Mouse (Mus musculus): ENCODE measurements around the gene Nell2.
"Not testable (repeated sequence)": the region's sequence is repeated elsewhere in the genome, so short reads cannot be mapped to it uniquely, and the experiment has no call there.

Gene Nell2

DNA sequence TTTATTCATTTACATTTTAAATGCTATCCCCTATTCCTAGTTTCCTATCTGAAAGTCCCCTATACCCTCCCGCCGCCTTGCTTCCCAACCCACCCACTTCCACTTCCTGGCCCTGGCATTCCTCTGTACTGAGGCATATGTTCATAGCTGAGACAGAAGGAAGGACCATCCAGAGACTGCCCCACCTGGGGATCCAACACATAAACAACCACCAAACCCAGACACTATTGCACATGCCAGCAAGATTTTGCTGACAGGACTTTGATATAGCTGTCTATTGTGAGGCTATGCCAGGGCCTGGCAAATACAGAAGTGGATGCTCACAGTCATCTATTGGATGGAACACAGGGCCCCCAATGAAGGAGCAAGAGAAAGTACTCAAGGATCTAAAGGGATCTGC lies 291.3 kb downstream of the Nell2 start:
- not testable (repeated sequence) for DNase-seq

DNA sequence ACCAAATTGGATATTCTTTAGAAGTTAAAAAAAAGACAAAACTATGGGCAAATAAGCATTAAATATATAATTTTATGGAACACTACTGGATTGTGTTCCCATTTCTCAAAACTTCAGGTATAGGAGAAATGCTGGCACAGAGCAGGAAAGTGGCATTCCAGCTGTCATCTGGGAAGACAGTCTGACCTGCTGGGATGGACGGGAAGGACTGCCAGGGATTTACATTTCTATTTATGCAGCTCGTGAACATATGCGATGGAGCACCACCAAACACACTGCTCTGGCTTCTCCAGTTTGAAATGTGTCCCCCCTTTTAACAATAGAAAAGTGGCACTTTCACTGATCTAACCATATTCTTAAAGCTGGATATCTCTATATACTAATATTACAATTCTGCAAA lies 291.9 kb downstream of the Nell2 start:
- no peak for DNase-seq

DNA sequence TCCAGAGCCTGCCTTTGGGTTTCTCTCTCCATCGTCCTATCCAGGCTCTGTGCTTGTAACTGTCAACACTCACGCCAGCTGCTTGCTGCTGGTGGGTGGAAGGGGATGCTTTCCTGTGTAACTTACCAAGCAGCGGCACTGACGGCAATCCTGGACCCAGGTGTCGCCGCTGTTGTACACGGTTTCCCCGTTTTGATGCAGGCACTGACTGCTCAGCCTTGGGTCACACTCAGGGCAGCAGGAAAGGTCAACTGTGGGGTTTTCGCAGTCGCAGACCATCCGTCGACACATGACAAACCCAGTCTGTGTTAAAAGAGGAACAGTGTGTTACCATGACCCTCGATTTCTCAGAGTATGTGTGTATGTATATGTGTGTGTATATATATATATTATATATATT lies 297.2 kb downstream of the Nell2 start:
- no peak for DNase-seq

DNA sequence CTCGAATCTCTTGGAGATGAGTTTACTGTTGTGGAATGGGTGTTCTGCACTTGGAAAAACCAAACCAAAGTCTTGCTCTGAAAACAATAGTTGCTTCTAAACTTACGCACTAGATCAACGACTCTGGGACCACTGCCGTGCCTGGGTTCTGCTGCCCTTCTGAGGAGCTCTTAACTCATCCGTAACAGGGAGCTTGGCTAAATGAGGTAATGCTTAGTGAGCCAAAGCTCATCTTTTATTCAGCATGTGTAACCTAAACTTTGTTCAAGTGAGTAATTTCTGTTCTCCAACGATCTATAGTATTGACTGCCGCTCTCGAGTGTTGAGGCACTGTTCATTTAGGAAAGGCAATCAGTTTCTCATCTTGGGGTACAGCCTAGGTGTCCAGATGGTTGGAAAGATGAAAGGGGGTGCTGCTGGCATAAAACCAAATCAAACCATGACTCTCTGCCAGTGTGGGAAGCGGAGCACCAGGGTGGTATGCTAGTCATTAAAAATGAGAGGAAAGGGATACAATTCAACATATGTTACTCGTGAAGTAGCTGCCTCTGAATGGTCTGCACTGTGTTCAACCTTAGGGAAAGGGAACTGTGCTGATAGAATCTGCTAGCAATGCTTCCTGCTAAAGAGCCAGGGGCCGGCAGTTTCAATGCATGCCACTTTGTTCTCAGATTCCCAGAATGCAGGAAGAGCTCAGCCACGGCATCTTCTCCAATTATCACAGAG lies 311.6 kb downstream of the Nell2 start:
- DNase-seq: no peak

DNA sequence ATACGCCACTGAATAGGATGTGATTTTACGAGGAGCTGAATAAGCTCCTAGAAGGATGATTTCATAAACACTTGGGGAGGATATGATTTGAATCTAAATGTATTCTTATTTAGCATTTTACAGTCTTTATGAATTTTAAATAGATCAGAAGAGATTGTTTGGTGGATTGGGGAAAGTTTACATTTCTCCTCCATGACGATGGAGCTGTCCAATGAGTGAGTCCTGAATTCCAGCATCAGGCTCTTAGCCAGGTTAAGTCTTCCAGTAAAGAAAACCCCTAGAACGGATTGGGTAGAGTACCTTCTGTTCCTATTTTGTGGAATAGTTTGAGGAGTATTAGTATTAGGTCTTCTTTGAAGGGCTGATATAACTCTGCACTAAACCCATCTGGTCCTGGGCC lies 317.8 kb downstream of the Nell2 start:
- no peak for DNase-seq

DNA sequence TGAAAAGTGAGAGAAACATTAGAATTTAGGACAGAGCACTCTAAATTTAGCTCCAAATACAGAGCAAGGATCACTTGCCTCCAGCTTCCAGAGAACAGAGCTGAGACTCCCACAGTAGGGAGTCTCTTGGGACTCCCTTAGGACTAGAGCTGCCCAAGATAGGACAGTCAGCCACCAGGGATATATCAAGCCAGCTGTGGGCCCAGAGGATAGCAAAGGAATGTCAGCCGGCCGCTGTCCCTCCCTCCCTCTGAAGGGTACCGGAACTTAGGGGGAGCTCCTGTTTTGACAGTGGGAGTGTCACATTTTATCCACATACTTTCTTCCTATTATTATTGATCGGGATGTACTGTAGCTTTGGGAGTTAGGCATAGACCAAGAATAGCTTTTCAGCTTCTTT lies 319.2 kb downstream of the Nell2 start:
- DNase-seq: no peak

DNA sequence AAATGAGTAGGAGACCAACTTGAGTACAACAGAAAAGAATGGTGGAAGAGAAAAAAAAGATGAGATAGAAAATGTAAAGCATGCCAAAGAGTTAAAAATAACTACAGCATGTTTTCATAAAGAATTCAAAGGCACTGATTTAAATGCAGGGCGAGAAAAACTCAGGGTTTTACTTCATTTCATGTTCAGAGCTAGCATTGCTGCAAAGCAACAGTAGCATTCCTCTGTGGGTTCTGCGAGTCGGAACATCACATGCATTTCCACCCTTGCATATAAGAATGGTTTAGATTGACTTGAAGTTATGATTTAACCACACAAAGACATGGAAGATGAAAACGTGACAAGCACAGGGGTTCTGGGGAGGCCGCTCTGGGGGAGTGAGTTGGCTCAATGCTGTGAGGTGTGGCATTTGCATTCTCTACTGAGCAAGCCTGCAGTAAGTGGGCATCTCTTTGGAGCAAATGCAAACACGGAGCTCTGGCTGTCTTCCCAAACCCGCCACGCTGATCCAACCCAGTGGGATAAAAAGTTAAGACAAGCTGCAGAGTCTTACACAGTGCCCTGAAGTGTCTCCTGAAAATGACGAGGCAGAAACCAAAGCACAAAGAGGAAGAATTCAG lies 334.6 kb downstream of the Nell2 start:
- no peak for DNase-seq

DNA sequence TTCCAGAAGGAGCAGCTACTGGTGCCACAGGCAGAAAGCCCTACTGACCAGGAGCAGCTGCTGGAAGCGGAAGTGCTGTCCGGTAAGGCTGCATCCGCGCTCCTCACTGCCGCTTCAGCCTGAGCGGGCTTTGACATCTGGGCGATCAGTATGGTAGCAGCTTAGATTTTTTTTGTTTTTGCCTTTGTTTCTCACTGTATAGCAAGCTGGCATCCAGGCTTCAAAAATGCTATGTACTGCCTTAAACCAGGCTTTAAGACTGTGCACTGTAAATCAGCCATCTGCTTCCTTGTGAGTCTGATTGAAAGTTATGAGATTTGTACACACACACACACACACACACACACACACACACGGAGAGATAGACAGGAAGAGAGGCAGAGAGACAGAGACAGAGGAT lies 335.4 kb downstream of the Nell2 start:
- DNase-seq: no peak

DNA sequence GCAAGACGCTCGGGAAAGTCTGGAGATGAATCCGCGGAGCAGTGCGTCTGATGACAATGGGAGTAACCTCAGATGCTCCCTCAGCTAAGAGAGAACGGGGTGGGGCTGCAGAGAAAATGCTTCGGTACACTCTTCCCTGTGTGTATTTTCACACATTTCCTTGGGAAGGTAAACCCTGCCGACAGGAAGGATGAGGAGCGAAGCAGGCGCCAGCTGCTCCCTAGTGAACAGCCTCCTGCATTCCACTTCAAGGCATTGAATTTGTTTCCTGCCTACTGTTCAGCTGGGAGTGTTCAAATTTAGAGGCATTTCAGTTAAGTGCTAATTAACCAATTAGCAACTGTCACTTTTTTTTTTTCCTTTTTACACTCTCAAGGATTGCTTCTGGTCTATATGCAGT lies 342.1 kb downstream of the Nell2 start:
- DNase-seq: no peak

DNA sequence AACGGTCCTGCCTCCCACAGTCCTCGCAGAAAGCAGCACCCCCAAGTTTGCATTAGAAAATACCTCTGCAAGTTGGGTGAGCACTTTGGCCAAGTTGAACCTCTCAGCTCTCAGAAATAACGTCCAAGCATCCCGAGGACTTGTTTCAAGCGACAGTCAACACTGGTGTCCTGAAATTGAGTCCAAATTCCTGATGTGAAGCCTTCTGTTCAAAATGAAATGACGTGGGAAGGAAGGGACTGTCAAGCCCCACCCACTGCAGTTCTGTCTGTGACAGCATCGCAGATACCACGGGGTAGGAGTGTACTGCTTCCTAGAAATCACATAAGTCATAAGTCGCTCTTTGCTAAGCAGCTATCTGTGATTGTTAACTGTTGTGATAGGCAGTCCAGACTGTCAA lies 342.9 kb downstream of the Nell2 start:
- DNase-seq: no peak

DNA sequence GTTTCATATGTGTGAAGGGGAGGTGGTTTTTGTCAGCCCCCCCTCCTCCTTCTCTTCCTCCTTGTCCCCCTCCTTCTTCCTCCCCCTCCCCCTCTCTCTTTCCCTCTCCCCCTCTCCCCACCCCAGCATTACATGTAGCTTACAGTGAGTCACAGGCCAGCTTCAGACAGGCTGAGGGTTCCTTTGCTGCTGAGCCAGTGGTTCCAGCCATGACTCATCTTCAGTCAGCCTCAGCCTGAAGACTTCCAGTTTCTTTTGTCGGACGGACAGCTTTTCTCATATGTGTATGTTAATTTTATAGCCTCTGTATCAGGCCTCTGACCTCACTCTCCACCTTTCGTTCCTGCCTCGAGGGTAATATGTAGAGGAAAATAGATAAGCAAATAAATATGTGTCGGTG lies 344.9 kb downstream of the Nell2 start:
- DNase-seq: no peak

DNA sequence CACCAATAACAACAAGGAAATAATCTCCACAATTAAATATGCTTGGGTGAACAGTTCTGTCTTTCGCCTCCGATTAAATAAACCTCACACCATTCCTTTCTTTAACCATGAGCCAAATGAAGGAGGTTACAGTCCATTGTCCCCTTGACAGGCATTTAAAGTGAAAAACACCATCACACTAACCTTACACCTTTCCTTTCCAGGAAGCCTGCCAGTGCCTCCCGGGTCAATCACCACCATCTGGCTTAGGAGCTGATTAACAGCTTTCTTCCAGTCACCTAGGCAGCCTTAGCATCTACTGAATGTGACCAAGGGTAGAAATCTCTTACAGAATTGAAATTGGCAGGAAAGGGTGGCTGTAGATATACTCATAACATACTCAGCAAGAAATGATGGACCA lies 371.5 kb downstream of the Nell2 start:
- DNase-seq: no peak

DNA sequence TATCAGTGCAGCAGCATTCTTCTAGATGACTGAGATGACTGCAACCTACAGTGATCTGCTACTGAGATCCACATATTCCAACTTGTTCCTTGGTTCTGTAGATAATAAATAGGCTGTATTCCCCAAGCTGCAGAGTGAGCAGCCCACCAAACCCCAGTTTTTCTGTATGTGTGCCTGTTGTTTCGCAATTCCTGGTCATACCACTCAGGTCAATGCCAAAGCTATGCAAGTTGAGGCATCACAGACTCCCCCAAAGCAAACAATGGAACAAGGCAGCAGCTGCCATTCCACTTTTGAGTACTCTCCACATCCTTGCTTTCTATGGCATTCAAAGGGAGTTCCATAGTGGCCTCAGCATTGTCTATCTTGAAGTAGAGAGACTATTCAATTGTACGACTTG lies 383.2 kb downstream of the Nell2 start:
- no peak for DNase-seq

DNA sequence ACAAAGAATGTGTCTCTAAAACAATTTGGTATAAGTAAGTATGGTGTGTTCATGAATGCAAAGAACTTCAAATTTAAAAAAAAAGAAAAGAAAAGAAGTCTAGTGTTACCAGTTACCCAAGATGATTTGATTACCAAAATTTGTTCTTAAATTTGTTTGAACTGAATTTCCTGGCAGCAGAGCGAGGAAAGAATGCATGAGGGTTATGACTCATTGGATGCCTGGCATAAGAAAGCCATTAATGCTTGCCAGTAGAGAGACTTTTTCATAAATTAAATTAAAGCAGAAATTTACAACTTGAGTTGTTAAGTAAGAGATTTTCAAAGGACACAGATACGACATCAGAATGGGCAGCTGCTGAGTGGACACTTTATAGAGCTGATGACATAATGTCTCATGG lies 384.2 kb downstream of the Nell2 start:
- DNase-seq: no peak

DNA sequence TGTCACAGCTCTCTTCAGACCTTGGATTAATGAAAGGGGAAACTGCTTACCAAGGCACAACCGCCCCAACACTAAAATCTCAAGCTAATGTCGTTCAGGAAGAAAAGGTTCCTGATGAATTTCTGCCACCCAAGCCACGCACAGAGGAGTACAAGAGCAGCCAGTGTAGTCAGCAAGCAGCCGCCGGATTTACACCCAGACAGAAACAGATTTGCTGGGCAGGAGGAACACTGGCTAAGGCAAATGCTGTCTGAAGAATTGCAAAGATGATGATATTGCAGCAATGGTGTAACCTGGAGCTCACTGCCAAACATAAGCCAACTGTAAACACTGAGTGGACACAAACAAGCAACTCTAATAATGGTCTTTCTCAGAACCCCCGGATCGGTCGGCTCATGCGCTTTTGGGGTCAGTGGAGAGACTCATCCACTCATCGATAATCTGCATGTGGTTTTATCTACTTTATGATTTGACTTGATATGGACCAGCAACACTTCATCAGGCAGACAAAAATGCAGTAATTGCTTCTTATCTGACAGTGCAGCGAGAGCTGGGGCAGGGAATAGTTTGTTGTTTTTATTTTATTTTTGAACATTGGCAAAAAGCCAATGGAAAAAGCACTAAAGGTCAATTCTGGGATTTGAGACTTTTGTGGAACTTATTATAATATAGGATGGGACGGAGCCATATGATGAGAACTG lies 389.5 kb downstream of the Nell2 start:
- no peak for DNase-seq

DNA sequence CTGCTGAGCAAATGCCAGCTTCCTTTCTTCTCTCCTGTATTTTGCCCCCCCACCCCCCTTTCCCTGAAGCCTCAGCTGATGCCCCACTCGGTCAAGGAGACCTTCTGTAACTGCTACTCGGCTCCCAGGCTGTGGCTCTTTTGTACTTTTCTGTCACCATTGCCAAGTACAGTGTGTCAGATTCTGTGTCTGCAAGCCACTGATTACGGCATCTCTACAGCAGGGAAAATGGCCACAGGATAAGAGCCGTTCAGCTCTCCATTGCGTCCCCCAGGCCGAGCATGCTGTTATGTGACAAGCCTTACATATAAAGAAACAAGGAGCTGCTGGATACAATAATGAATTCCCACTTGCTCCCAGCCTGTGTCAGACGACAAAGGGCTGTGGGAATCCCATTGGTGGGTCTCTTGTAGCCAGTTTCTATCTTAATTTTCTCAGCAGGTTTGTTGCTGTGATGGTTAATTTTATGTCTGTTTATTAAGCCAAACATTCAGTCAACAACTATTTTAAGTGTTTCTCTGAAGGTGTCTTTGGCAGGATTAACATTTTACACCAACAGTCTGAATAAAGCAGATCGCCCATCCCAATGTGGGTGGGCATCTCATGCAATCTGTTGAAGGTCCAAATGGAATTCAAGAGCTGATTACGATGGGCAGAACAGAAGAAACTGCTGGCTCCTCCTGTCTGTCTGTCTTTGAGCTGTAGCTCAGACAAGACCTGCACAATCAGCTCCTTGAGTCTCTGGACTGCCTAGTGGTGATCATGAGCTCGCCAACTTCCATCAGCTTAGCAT lies 391.1 kb downstream of the Nell2 start:
- no peak for DNase-seq

DNA sequence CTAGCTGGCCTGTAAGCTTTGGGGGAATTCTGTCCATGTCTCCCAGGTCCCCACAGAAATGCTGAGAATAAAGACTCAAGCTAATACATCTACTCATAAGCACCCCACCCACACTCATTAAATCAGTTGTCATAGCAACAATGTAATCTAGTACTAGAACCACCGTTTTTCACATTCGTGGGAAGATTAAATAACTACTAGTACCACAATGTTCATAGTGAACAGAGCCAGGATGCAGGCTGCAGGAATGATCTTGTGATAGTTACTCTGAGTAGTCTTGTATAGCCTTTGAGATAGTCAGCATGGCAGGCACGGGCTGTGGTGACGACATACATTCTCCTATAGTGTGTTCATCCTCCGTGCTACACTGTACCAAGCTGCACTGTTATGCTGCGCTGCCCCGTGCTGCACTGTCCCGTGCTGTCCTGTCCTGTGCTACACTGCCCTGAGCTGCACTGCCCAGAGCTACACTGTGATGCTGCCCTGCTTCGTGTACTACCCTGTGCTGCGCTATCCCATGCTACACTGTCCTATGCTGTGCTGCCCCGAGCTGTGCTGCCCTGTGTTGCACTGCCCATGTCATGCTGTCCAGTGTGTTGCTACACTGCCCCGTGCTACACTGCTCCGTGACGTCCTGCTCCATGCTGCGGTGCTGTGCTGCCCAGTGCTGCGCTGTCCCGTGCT lies 392.3 kb downstream of the Nell2 start:
- DNase-seq: no peak

DNA sequence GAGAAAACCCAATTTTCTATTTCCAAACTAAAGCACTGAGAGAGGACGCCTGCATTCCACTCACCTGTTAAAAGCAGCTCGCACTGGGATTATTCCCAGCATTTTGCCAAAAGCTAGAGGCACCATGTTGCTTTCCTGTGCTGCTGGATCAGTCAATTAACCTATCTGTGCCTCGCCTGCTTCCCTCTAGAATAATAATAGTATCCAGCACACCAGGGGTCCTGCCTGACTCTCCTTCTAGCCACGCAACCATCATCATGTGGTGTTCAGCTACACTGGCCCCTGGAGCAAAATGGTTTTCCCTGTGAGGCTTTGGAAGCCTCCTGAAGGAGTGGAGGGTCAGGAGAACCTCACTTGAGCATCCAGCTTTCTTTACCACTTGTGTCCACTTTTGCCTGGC lies 397.0 kb downstream of the Nell2 start:
- no peak for DNase-seq

DNA sequence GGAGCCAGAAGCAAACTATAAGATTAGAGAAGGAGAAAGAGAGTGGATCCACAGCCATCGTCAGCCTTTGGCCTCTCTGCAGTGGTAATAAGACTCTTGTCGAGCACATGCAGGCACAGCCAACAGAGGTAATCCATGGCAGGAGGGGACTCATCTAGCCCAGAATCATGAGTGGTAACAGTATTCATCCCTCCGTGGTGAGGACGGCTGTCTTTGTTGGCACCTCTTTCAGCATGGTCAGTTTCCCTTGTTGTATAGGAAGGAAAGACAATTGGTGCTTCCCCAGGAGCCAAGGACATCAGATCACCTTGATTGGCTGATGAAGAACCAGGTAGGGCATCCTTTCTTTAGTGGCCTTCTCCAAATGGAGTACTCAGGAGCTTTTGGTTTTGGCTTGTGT lies 419.7 kb downstream of the Nell2 start:
- no peak for DNase-seq

DNA sequence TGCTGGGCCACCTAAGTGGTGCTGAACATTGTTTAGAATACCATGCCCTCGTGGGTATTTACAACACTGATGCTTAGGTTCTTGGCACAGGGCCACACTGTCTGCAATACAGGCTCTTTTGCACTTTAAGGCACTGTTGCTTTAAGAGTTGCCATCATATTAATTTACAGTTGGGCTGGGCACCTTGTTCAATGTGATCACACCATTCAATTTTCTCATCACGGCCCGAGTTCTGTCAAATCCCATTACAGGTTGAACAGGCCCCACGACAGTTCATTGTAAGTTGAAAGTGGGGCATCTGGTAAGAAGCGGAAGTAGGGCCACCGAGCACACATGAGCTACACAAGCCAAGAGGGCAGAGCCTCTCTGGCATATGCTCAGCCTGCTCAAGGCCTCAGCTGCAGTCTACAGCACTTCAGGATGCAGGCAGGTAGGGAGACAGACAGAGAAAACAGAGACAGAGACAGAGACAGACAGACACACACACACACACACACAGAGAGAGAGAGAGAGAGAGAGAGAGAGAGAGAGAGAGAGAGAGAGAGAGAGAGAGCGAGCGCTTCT lies 421.0 kb downstream of the Nell2 start:
- no peak for DNase-seq

DNA sequence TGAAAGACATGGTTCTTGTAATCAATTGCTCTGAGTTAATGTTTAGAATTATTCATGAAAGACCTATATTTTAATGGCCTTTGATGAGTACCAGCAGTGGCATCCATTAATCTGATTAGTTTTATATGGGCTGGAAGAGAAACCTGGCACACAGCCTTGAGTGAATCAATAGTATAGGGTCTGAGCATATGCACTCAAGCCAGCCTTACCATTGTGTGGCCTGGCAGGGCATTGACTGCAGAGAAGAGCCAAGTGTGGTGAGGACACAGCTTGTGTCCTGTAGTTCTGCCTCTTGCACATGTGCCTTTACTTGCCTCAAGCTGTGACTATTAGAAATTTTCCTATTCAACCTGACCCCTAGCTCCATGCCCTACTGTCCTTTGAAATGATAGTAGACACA lies 426.8 kb downstream of the Nell2 start:
- DNase-seq: no peak

DNA sequence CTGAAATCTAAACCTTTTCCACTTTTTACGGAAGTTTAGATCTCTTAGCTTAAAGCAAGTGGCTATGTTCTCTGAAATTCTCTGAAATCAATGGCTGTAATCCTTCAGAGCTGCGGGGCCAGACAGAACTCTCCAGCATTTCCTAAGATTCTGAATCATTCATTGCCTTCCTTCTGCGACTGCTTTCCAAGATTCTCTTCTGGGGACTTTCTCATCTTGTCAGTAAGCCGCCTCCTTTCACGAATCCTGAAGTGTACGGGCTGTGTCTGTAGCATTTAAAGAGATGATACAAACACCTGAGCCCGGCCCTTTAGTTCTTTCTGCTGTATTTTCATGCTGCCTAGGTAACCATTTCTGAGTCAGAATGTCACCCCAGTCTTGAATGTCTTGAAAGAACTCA lies 428.2 kb downstream of the Nell2 start:
- DNase-seq: no peak

DNA sequence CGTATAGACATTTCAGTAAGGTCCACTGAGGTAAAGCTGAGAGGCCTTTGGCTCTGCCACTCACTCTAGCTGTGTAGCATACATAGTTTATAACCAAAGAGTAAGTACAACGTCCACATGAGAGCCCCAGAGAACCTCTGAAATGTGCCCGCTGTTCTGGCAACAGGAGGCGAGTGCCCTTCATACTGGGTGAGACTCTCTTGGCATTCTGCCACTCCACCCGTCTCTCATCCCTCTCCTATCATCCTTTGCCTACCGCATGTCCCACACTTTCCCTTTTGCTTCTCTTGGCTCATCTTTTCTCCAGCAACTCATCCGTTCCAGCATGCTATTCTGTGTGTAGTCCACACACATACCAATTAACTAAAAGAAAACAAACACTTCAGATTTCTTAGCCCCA lies 442.4 kb downstream of the Nell2 start:
- no peak for DNase-seq
